Mouse (Mus musculus) gastrocnemius, adult 2 months (tissue): Measurements from ENCODE around the gene Ddx49. TPM values are rescaled to one million over a fixed set of nuclear protein-coding genes. Genes with fewer than 3 reads are reported as not detected.
A peak's percentile ranks its signal among the peaks of the same experiment; 100 is the strongest.

Source experiments
- DNase-seq: peaks from one replicate; pipeline ENCODE4 v3.0.0; 2022
- H3K27ac ChIP-seq: fragments of 200-600 bp; 2 replicates; pipeline ENCODE4 v1.8.1; 2022; ENCODE audit warnings: mild to moderate bottlenecking
- H3K4me3 ChIP-seq: fragments of 200-600 bp; 2 replicates; pipeline ENCODE4 v1.8.1; 2022; ENCODE audit warnings: mild to moderate bottlenecking, moderate library complexity
- CTCF ChIP-seq: fragments of 200-600 bp; IDR thresholded peaks from 2 replicates; pipeline ENCODE4 v1.8.1; 2022; ENCODE audit warnings: antibody characterized with exemption, mild to moderate bottlenecking, moderate library complexity
- intact Hi-C: fragments of 180-260 bp; cut with DNase I; formaldehyde crosslinking; loops from one replicate; pipeline ENCODE4 v1.15.1; 2025
- total RNA-seq, 2 experiments: library from RNA; stranded (reverse); gene quantifications; 2 replicates each; pipeline ENCODE4 v1.2.3; 2021

Gene Ddx49
- total RNA-seq, 2 experiments from 2014 or later = 29.9 to 30.0 TPM

DNA sequence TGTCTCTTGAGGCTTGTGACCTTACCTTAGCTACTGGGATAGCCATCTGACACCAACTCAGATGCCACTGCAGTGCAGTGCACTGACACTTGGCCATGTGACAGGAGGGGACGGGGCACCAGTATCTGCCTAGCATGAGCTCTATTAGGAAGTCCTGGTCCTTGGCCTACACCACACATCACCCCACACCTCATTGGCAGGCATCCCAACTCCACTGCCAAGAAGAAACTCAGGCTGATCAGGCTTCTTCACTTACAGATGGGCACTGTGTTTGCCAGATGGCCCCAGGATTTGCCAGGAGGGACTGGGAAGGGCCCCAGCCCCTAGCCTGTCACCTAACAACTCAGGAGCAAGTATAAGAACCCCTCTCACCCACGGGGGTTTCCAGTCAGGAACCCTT is 11.1 kb upstream of the Ddx49 start:
- Histone ChIP-seq H3K4me3 (no peak overlapping the region), H3K27ac (peak overlapping the region; percentile 95)
- intact Hi-C loops = no loop called here
- DNase-seq = peak; percentile 95
- no peak for TF ChIP-seq CTCF

- intact Hi-C loops = no loop called here
- Histone ChIP-seq H3K27ac (no peak overlapping the region), H3K4me3 (no peak overlapping the region)
- peak; percentile 66 for DNase-seq
- peak; percentile 75 for TF ChIP-seq CTCF
Measured at GRCm38 (mm10) chr8:70309311-70309710, 7.0 kb upstream of the Ddx49 start.

DNA sequence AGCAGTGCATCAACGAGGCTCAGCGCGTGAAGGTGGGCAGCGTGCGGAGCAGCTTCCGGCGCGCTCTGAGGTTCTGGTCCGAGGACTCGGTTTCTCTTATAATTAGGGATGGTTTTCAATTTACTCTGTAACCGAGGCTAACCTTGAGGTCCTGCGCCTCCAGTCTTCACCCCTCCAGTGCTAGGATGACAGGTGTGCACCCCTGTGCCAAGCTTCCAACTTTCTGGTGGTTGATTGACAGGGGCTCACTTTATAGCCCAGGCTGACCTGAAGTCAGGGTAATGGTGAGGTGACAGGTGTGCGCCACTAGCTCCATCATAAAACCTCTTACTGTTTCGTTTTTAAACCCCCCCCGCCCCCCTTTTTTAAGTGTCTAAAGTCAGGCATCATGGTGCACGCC is 612 bp upstream of the Ddx49 start:
- peak overlapping the region; percentile 94 for H3K27ac ChIP-seq
- no peak for TF ChIP-seq CTCF
- DNase-seq = no peak
- H3K4me3 ChIP-seq = peak overlapping the region; percentile 93
- intact Hi-C loops = no loop called here

DNA sequence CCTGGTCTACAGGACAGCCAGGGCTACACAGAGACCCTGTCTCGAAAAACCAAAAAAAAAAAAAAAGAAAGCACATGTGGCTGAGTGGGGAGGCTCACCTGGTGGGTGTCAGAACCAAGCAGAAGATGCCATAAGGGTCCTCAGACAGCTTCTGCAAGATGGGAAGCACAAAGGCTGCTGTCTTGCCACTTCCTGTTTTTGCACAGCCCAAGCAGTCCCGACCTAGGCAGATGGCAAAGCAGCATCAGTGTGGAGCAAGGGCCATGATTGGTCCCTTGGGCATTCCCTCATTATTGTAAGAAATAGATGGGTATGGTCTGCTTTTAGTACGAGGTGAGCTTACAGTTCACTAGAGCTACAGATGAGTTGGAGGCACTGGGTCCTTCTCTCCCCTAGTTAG is 1.4 kb downstream of the Ddx49 start:
- peak overlapping the region; percentile 93; the same call in 1 of the 2 replicates for H3K4me3 ChIP-seq
- TF ChIP-seq CTCF = no peak
- H3K27ac ChIP-seq = no peak overlapping the region
- no peak for DNase-seq
- intact Hi-C loops = no loop called here

DNA sequence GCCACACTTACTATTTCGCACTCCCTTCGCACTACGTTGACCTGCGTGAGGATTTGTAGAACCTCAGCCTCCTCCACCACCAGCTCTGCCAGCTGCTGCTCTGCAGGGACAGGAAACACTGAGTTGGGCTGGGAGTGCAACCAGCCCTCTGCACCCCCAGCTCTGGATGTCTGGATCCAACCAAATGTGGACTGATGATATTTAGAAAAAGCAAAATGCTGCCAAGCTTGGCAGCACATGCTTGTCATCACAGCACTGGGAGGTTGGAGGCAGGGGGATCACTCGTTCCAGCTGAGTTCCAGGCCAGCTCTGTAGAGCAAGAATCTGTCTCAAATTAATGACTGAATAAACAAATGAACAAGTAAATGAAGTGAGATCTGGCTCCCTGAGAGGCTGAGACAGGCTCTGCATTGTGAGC is 8.3 kb downstream of the Ddx49 start:
- no peak for DNase-seq
- TF ChIP-seq CTCF = no peak
- no peak overlapping the region for H3K4me3 ChIP-seq
- no peak overlapping the region for H3K27ac ChIP-seq
- intact Hi-C loops = no loop called here

DNA sequence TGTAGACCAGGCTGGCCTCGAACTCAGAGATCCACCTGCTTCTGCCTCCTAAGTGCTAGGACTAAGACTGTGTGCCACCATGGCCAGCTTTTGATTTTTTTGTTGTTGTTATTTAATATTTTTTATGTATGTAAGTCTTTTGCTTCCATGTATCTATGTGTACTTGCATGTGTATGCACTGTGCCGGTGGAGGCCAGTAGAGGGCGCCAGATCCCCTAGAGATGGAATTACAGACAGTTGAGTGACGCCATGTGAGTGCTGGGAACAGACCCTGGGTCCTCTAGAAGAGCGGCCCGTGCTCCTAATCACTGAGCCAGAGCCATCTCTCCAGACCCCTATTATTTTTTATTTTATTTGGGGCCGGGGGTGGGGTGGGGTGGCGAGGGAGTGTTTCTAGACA is 15.6 kb downstream of the Ddx49 start:
- DNase-seq = no peak
- TF ChIP-seq CTCF = peak; percentile 49
- Histone ChIP-seq H3K4me3 (no peak overlapping the region), H3K27ac (no peak overlapping the region)
- intact Hi-C loops = no loop called here

- intact Hi-C loops = no loop called here
- TF ChIP-seq CTCF = no peak
- no peak overlapping the region for H3K4me3 ChIP-seq
- H3K27ac ChIP-seq = no peak overlapping the region
- DNase-seq = no peak
Measured at GRCm38 (mm10) chr8:70285304-70285703, 17.0 kb downstream of the Ddx49 start.

DNA sequence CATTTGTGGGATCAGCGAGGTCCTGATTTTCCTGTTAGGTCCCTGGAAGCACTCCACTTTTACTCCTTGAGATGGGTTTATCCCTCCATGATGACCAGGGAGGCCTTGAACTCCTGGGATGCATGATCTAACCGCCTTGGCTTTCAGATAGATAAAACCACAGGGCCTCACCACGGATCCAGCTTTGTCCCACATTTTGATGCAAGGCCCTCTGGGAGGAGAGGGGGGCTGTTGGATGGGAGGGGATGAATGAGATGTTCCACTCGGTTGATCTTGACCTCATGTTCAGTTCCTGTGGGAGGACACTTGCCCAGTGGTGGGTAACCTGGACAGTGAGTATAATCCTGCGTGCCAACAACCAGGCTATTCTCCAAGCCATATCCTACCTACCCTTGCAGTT is 17.9 kb downstream of the Ddx49 start:
- TF ChIP-seq CTCF = no peak
- no peak overlapping the region for H3K27ac ChIP-seq
- DNase-seq = no peak
- no peak overlapping the region for H3K4me3 ChIP-seq
- intact Hi-C loops = no loop called here

DNA sequence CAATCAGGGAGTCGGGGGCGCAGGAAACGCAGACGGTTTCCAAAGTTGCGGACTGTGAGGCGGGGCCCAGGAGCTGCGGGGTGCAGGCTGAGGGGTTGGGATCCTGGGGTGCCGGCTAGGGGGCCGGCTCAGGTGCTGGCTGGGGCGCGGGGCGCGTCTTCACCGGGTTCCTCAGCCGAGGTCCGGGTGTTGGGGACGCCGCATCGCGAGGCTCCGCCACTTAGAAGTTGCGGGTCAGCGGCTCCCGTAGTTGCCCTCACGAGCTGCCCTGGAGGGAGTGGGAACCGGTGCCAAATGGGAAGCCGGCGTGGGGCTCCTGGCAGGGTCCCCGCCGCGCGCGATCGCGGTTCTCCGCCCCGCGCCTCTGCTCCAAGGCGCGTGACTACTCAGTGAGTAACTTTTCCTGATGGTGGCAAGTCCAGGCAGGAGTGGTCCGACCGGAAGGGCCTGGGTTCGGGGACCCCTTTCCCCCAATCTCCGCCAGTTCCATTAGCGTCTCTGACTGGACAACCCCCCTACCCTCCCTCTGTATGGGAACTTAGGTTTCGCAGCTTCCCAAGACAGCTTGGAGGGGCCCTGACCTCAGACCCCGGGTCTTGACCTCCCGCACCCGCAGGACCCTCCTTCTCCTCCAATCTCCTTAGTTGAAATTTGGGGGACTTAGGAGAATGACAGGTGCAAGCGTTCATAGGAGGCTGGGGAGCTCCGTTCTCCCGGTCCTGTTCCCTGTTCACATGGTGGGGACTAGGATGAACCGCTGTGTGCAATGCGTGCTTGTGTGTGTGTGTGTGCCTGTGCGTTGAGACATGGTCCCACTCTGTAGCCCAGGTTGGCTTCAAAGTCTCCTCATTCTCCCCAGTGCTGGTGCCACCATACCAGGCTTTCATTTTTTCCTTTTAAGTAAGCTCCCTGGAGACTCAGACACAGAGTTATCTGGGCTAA is 18.9 kb downstream of the Ddx49 start:
- Histone ChIP-seq H3K27ac (peak overlapping the region; percentile 89), H3K4me3 (peak overlapping the region; percentile 83)
- intact Hi-C loops = no loop called here
- TF ChIP-seq CTCF = no peak
- DNase-seq = no peak

- intact Hi-C loops = no loop called here
- peak; percentile 94 for DNase-seq
- TF ChIP-seq CTCF = peak; percentile 91
- H3K4me3 ChIP-seq = peak within 1 kb of the TSS; percentile 83
- peak within 1 kb of the TSS; percentile 89 for H3K27ac ChIP-seq
Measured at GRCm38 (mm10) chr8:70282603-70283135, 19.6 kb downstream of the Ddx49 start, which contains the start of gene Homer3. Gene Homer3, plus strand, starts transcription at chr8:70282827.

GRCm38 (mm10) chr8:70281001-70281400 is 21.3 kb downstream of the Ddx49 start:
- peak overlapping the region; percentile 8; the same call in 1 of the 2 replicates for H3K27ac ChIP-seq
- DNase-seq = no peak
- TF ChIP-seq CTCF = no peak
- H3K4me3 ChIP-seq = no peak overlapping the region
- intact Hi-C loops = no loop called here

- TF ChIP-seq CTCF = no peak
- no peak for DNase-seq
- peak overlapping the region; percentile 31 for H3K27ac ChIP-seq
- intact Hi-C loops = no loop called here
- no peak overlapping the region for H3K4me3 ChIP-seq
Measured at GRCm38 (mm10) chr8:70279266-70279665, 23.0 kb downstream of the Ddx49 start.

GRCm38 (mm10) chr8:70278175-70278574 is 24.1 kb downstream of the Ddx49 start:
- Histone ChIP-seq H3K4me3 (no peak overlapping the region), H3K27ac (no peak overlapping the region)
- intact Hi-C loops = no loop called here
- DNase-seq = no peak
- TF ChIP-seq CTCF = no peak
